Mouse (Mus musculus): Measurements from ENCODE around the gene Cmss1. TPM values are rescaled to one million over a fixed set of nuclear protein-coding genes. Genes with fewer than 3 reads are reported as not detected.

Gene Cmss1
- total RNA-seq, 2 experiments from 2014 or later = 20.1 to 22.0 TPM

GRCm38 (mm10) chr16:57456003-57456402, 150.7 kb downstream of the Cmss1 start:
- no peak overlapping the region for H3K4me3 ChIP-seq
- intact Hi-C loops (cut with DNase I) = no loop called here
- TF ChIP-seq CTCF (IDR thresholded peaks at IDR 0.05) = no peak
- no peak for DNase-seq (ENCODE audit: extremely low spot score in 1 of 2, low spot score in 2 of 2)
- H3K27ac ChIP-seq = no peak overlapping the region

- DNase-seq (ENCODE audit: extremely low spot score in 1 of 2, low spot score in 2 of 2) = no peak
- no peak for TF ChIP-seq CTCF (IDR thresholded peaks at IDR 0.05)
- Histone ChIP-seq H3K4me3 (no peak overlapping the region), H3K27ac (no peak overlapping the region)
- intact Hi-C loops (cut with DNase I) = no loop called here
These were observed 151.1 kb downstream of the Cmss1 start for GRCm38 (mm10) chr16:57455573-57455972.

GRCm38 (mm10) chr16:57454106-57454763, 152.4 kb downstream of the Cmss1 start:
- no peak for TF ChIP-seq CTCF (IDR thresholded peaks at IDR 0.05)
- intact Hi-C loops (cut with DNase I) = no loop called here
- H3K4me3 ChIP-seq = no peak overlapping the region
- DNase-seq (ENCODE audit: extremely low spot score in 1 of 2, low spot score in 2 of 2) = no peak
- no peak overlapping the region for H3K27ac ChIP-seq

- intact Hi-C loops (cut with DNase I) = no loop called here
- Histone ChIP-seq H3K27ac (no peak overlapping the region), H3K4me3 (no peak overlapping the region)
- TF ChIP-seq CTCF (IDR thresholded peaks at IDR 0.05) = no peak
- DNase-seq (ENCODE audit: extremely low spot score in 1 of 2, low spot score in 2 of 2) = no peak
These were observed 153.7 kb downstream of the Cmss1 start for GRCm38 (mm10) chr16:57453009-57453408.

- no peak overlapping the region for H3K4me3 ChIP-seq
- no peak for TF ChIP-seq CTCF (IDR thresholded peaks at IDR 0.05)
- DNase-seq (ENCODE audit: extremely low spot score in 1 of 2, low spot score in 2 of 2) = no peak
- H3K27ac ChIP-seq = no peak overlapping the region
- intact Hi-C loops (cut with DNase I) = no loop called here
These were observed 161.3 kb downstream of the Cmss1 start for GRCm38 (mm10) chr16:57445096-57446094.

- Histone ChIP-seq H3K27ac (no peak overlapping the region), H3K4me3 (no peak overlapping the region)
- no peak for TF ChIP-seq CTCF (IDR thresholded peaks at IDR 0.05)
- intact Hi-C loops (cut with DNase I) = no loop called here
- no peak for DNase-seq (ENCODE audit: extremely low spot score in 1 of 2, low spot score in 2 of 2)
These were observed 165.8 kb downstream of the Cmss1 start for GRCm38 (mm10) chr16:57440706-57441437.

- no peak overlapping the region for H3K27ac ChIP-seq
- H3K4me3 ChIP-seq = no peak overlapping the region
- intact Hi-C loops (cut with DNase I) = no loop called here
- DNase-seq (ENCODE audit: extremely low spot score in 1 of 2, low spot score in 2 of 2) = no peak
- TF ChIP-seq CTCF (IDR thresholded peaks at IDR 0.05) = no peak
These were observed 167.5 kb downstream of the Cmss1 start for GRCm38 (mm10) chr16:57439206-57439605.

GRCm38 (mm10) chr16:57438288-57438685, 168.4 kb downstream of the Cmss1 start:
- no peak for DNase-seq (ENCODE audit: extremely low spot score in 1 of 2, low spot score in 2 of 2)
- no peak for TF ChIP-seq CTCF (IDR thresholded peaks at IDR 0.05)
- Histone ChIP-seq H3K27ac (no peak overlapping the region), H3K4me3 (no peak overlapping the region)
- intact Hi-C loops (cut with DNase I) = no loop called here

- intact Hi-C loops (cut with DNase I) = no loop called here
- H3K27ac ChIP-seq = no peak overlapping the region
- no peak for TF ChIP-seq CTCF (IDR thresholded peaks at IDR 0.05)
These were observed 169.0 kb downstream of the Cmss1 start for GRCm38 (mm10) chr16:57437523-57438287.

GRCm38 (mm10) chr16:57434640-57435039, 172.0 kb downstream of the Cmss1 start:
- H3K4me3 ChIP-seq = no peak overlapping the region
- no peak for TF ChIP-seq CTCF (IDR thresholded peaks at IDR 0.05)
- H3K27ac ChIP-seq = no peak overlapping the region
- intact Hi-C loops (cut with DNase I) = no loop called here
- DNase-seq (ENCODE audit: extremely low spot score in 1 of 2, low spot score in 2 of 2) = no peak

More at GRCm38 (mm10) chr16:57437523-57438287, 169.0 kb downstream of the Cmss1 start:
- no peak for DNase-seq (ENCODE audit: extremely low spot score in 1 of 2, low spot score in 2 of 2)
- no peak overlapping the region for H3K4me3 ChIP-seq

- Histone ChIP-seq H3K27ac (no peak overlapping the region), H3K4me3 (no peak overlapping the region)
- no peak for DNase-seq (ENCODE audit: extremely low spot score in 1 of 2, low spot score in 2 of 2)
- no peak for TF ChIP-seq CTCF (IDR thresholded peaks at IDR 0.05)
- intact Hi-C loops (cut with DNase I) = no loop called here
These were observed 173.0 kb downstream of the Cmss1 start for GRCm38 (mm10) chr16:57433671-57434070.

Data from left cerebral cortex, adult 2 months (tissue).